Mouse (Mus musculus): ENCODE data around the gene Ino80.

Ino80 gene

GRCm38 (mm10) chr2:119355651-119356050 is 121.8 kb downstream of the Ino80 start:
- in situ Hi-C loops (cut with MboI, MseI): no loop called here

GRCm38 (mm10) chr2:119355089-119355488 is 122.4 kb downstream of the Ino80 start:
- in situ Hi-C loops (cut with MboI, MseI): no loop called here

- in situ Hi-C loops (cut with MboI, MseI): no loop called here
These were observed 123.8 kb downstream of the Ino80 start for GRCm38 (mm10) chr2:119353707-119354106.

GRCm38 (mm10) chr2:119350555-119351486 is 126.7 kb downstream of the Ino80 start, which contains the start of gene Chac1:
Gene Chac1, plus strand, starts transcription at chr2:119351229.
- in situ Hi-C loops (cut with MboI, MseI): no loop called here

GRCm38 (mm10) chr2:119344537-119345138 is 132.8 kb downstream of the Ino80 start:
- in situ Hi-C loops (cut with MboI, MseI): no loop called here

- in situ Hi-C loops (cut with MboI, MseI): no loop called here
These were observed 139.8 kb downstream of the Ino80 start for GRCm38 (mm10) chr2:119337425-119338265.

- in situ Hi-C loops (cut with MboI, MseI): no loop called here
These were observed 141.0 kb downstream of the Ino80 start for GRCm38 (mm10) chr2:119336470-119336869.

- in situ Hi-C loops (cut with MboI, MseI): no loop called here
These were observed 141.5 kb downstream of the Ino80 start for GRCm38 (mm10) chr2:119336002-119336401.

GRCm38 (mm10) chr2:119335535-119335934 is 142.0 kb downstream of the Ino80 start:
- in situ Hi-C loops (cut with MboI, MseI): no loop called here

GRCm38 (mm10) chr2:119334964-119335525 is 142.4 kb downstream of the Ino80 start:
- in situ Hi-C loops (cut with MboI, MseI): no loop called here

GRCm38 (mm10) chr2:119334135-119334534 is 143.4 kb downstream of the Ino80 start:
- in situ Hi-C loops (cut with MboI, MseI): no loop called here

- in situ Hi-C loops (cut with MboI, MseI): no loop called here
These were observed 145.3 kb downstream of the Ino80 start for GRCm38 (mm10) chr2:119332177-119332661.

GRCm38 (mm10) chr2:119330795-119331194 is 146.7 kb downstream of the Ino80 start:
- in situ Hi-C loops (cut with MboI, MseI): no loop called here

- in situ Hi-C loops (cut with MboI, MseI): no loop called here
These were observed 148.2 kb downstream of the Ino80 start for GRCm38 (mm10) chr2:119329123-119329817.

- in situ Hi-C loops (cut with MboI, MseI): no loop called here
These were observed 148.9 kb downstream of the Ino80 start for GRCm38 (mm10) chr2:119328546-119328945.

- in situ Hi-C loops (cut with MboI, MseI): no loop called here
These were observed 149.5 kb downstream of the Ino80 start for GRCm38 (mm10) chr2:119327942-119328526.

GRCm38 (mm10) chr2:119327102-119327480 is 150.4 kb downstream of the Ino80 start:
- in situ Hi-C loops (cut with MboI, MseI): no loop called here

GRCm38 (mm10) chr2:119326161-119327101 is 151.1 kb downstream of the Ino80 start:
- in situ Hi-C loops (cut with MboI, MseI): no loop called here

GRCm38 (mm10) chr2:119325568-119326143 is 151.8 kb downstream of the Ino80 start, which contains the start of gene Dll4:
Gene Dll4, plus strand, starts transcription at chr2:119325784.
- in situ Hi-C loops (cut with MboI, MseI): no loop called here

Data from regulatory T cell (primary cell).